Mouse (Mus musculus): ENCODE measurements around the gene Nup133. TPM values are rescaled to one million over a fixed set of nuclear protein-coding genes. Genes with fewer than 3 reads are reported as not detected.

Gene Nup133
- polyA plus RNA-seq, 3 experiments from 2014 or later = 7.2 to 10.5 (median 8.2) TPM

DNA sequence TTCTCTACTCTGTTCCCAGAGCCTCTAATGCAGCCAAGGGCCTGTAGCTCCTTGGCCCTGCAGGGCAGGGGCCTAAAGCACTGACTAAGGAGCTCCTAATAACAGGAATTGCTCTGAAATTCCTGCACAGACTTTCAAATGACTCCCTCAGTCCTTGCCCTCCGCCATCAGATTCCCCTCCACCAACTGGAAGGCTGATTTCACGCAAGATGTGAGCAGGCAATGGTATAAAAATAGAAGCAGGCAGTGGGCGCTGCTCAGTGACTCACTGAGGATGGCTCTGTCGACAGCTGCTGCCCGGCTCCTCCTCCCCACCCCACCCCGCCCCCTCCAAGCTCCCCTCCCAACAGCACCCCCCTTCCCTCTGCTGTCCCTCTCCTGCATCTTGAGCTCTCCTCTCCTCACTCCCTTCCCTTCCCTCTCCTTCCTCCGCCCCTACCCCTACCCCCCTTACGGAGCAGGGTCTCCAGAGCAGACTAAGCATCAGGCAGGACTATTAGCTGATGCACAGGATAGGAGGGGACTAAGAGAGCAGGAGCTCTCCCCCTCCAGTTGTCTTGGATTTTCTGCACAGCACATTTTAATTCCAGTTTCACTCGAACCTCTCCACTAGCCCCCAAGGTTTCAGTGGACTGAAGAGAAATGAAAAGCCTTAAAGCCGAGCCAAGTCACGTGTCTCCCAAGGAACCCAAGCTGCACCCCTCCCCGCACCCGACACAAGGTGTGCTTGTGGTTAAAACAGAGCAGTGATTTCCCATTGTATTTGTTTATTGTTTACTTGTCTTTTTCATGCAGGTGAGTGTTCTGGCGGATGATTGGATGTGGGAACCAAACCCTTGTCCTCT is 64.1 kb downstream of the Nup133 start:
- ATAC-seq = no peak

DNA sequence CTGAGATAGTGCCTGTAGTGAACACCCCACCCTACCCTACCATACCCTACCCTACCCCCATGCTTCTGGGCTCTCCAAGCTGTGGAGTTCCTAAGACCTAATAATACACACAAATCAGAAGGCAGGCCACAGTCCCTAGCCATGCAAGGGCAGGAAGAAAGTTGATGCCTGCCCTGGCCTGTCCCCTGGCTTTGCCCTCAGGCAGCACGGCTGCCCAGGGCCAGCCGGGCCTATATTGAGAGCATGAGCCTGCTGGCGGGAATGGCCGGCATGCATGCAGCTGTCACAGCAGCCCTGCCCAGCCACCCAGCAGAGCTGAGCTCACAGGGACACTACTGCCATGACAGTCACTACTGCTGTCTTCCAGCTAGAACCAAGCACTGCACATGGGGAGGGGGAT is 66.0 kb downstream of the Nup133 start:
- ATAC-seq = no peak

DNA sequence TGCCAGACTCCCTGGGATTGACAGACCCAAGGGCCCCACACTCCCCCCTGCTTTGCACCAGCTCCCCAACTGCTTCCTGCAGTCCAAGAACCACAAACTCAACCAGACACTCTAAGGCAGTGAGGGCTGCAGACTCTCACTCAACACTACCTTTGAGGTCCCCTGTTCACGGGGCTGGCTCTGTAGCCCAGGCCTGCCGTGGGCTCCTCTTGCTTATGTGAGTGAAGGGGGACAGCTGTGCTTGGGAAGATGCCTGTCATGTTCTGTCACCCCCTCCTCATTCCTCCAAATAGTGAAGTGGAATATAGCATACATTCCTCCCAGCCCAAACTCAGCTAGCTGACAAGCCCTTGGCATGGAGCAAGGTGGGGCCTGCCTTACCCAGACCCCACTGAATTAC is 66.7 kb downstream of the Nup133 start:
- no peak for ATAC-seq

DNA sequence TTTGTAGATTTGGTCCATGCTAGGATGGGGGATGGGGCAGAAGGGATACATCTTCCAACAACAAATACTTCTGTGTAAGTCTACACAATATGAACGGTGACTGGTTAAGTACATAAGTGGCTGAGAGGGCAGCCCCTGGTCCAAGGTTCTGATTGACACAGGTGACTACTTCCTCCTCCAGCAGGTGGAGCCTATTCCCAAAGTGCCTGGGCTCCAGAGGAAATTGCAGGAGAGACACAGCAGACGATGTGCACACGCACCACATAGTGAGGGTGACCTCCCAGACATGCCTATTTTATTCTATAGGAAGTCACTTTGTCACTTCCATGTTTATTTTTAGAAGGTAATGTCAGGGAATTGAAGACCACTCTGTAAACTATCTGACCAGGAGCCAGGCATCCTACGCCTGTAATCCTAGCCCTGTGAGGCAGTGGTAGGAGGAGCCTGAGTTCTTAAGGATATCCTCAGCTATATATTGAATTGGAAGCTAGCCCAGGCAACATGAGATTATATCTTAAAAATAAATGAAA is 68.2 kb downstream of the Nup133 start:
- ATAC-seq = no peak

DNA sequence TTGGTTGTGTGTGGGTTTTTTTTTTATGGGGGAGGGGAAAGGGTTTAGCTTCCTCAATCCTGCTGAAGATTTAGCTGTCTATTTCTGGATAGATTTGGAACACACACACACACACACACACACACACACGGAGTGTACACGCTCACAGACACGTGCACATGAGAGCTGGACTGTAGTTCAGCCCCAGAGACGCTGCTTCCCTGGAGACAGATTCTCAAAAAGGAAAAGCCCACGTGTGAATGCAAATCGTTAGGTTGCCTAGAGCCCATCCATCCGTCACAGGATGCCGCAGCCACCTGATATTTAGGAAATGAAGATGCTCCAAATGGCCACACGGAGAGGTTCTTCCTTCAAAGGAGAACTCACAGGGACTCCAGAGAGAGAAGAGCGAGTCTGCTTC is 68.8 kb downstream of the Nup133 start:
- no peak for ATAC-seq

DNA sequence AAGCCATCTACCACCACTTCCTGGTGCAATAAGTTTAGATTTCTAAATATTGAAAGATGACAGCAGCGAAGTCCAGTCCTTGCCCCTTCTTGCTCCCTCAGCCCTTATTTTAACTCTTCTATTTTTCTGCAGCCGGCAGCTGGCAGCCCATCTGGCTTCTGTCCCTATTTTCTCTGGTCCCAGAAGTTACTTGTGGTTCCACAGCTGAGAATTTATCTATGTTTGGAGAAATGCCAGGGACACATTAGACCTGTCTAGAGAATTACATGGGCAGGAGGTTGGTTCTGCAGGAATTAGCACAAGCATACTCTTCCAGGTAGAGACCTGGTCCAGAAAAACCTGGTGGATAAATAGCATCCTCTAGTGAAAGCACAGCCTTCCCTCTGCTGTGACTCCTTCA is 71.2 kb downstream of the Nup133 start:
- no peak for ATAC-seq

DNA sequence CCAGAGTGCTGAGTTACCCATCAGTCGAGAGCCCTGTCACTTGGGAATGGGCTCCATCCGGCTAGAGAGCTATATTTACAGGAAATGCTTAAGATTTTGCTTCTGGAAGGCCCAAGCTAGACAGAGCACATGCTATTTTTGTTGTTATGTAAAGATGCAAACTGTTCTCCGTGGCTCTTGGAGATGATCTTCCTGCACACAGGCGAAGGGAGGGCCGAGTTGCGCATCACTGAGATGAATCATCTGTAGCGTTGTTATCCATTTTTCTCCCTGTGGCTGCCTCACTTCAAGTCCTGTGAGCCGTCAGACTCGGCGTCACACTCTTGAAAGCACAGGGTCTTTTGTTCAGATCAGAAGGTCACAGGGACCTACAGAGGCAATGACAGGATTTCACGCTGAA is 74.7 kb downstream of the Nup133 start:
- ATAC-seq = no peak

DNA sequence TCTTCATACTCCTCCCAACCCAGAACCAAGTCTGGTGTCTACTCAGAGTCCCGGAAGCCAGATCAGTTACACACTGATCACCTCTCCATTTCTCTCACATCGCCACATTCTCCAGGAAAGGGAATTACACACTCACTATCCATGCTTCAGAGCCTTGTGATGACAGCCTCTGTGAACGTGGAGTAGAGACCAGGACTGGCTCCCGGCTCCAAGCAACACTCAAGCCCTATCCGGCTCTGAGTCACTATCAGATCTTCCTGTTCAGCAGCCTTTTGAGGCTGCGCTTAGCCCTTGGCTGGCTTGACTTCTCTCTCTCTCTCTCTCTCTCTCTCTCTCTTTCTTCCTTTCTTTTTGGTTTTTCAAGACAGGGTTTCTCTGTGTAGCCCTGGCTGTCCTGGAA is 75.7 kb downstream of the Nup133 start:
- ATAC-seq = no peak

DNA sequence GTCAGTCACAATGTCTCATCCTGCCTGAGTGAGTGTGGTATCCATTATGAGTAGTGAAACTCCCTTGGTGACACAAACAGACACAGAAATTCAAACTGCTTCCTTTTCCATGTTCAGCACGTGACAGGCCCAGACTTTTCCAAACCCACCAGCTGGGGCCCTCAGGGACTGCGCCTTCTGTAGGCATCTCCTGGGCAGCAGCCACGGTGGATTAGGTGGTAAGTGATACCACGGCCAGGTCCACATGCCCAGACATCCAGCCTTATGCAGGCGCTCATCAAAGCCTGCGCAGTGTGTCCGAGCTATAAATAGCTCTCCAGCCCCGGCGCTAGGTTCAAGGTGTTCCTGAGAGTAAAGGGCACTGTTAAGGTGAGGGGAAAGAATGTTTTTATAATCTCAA is 77.0 kb downstream of the Nup133 start:
- ATAC-seq = no peak

DNA sequence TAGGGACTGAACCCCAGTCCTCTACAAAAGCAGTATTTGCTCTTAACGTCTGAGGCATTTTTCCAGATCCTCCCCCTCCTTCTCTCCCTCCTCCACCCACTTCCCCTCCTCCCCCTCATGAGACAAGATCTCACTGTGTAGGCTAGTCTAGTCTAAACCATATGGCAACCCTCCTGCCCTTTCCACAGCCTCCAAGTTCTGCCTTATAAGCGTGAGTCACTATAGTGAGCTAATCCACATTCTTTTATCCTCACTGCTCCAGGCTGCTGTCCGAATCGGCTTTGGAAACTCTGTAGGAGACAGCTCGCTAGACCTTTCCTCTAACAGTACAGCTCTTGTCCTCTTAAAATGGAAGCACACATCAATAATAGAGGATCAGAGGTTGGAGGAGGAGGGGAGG is 82.1 kb downstream of the Nup133 start:
- ATAC-seq = no peak

DNA sequence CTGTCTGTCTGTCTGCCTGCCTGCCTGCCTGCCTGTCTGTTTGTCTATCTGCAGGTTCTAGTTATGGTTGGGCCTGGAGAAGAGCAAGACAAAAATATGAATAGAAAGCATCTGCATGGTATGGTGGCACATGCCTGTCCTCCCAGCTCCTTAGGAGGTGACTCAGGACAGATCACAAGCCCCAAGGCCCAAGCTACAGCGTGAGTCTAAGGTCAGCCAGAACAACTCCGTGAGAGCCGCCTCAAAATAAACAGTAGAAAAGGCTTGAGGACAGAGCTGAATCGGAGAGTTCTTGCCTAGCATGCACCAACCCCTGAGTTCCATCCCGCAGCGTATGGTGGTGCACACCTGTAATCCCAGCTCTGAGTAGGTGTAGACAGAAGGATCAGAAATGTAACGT is 83.3 kb downstream of the Nup133 start:
- no peak for ATAC-seq

DNA sequence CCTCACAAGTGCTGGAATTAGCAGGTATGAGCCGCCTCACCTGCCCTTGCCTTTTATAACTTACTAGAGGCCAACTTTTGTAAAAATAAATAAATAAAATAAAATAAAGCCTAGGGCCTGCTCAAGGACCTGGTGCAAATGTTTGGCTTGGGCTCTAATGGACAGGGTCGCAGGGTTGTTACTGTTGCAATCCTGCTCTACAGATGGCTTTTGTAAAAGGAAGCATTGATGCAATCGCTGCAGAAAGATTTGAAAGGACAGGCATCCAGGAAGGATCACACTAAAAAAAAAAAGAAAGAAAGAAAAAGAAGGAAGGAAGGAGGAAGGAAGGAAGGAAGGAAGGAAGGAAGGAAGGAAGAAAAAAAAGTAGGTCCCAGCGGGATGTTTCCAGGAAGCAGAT is 88.7 kb downstream of the Nup133 start:
- ATAC-seq = no peak

DNA sequence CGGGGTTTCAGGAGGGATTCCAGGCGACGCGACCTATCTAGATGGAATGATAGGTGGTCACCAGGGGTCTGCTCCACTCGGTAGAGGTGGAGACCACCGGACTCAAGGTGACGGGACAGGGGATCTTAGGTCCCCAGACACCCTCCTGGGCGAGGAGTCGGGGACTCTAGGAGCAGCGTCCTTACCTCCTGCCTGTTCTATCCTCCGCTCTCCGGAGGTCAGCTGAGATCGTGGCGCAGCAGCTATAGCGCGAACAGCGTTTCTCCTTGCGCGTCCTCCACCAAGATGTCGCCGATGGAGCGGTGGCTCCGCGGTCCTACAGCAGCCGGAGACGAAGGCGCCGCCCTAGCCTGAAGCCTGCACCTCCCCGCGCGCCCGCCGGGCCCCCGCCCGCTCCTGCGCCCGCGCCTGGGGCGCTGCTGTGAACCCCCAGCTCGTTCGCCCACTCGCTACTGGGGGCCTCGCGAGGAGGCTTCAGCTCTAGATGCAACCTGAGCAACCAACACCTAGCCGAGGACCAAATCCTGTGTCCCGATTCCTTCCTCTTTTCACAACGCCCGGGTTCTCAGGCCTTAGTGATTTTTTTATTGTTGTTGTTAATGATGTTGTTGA is 89.3 kb downstream of the Nup133 start, which contains the start of gene Ccsap:
Gene Ccsap, minus strand, starts transcription at position 562 of the 612 bp plus-strand sequence.
- ATAC-seq = peak; percentile 57

DNA sequence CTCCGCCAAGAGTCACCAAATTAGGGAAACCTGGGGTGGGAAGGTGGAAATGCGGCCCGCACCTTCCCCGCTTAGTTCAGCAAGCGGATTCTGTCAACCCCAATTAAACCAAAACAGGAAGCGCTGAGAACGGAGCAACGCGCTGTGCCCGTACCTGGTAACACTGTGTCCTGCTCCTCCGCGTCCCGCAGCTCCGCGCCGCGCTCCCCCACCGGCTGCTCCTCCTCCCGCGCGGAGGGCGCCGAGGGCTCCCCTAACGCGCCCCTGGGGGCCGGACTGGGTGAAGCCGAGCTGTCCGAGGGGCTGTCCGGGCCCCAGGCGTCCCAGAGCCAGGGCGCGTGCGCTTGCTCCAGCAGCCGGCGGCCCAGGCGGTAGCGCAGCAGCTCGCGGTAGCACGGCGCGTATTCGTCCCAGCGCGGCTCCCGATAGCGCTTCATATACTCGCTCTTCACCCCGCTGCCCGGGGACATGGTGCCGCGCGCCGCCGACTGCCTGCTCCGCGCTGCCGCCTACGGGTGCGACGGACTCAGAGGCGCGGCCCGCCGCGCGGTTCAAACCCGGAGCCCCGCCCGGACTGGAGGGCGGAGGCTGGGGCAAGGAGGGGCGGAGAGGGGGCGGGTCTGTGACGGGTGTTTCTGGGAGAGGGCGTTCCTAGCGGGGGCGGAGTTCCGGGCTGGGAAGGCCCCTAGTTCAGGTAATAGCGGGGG is 90.0 kb downstream of the Nup133 start:
- peak; percentile 90 for ATAC-seq

DNA sequence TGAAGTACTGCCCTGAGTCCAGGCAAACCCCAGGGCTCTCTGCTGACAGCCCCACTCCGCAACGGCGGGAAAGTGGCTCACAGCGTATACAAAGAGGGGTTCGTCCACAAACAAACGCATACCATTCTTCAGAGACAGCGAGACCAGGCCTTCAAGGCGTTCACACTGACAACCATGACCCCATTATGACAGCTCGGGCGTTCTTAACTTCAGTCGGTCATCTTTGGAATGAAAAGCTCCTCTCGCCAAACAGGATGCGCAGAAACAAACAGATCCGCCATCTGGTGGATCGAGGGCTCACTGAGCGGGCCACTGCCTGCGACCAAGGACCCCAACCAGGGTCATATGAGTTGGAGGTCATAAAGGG is 90.5 kb downstream of the Nup133 start:
- ATAC-seq = peak; percentile 11

DNA sequence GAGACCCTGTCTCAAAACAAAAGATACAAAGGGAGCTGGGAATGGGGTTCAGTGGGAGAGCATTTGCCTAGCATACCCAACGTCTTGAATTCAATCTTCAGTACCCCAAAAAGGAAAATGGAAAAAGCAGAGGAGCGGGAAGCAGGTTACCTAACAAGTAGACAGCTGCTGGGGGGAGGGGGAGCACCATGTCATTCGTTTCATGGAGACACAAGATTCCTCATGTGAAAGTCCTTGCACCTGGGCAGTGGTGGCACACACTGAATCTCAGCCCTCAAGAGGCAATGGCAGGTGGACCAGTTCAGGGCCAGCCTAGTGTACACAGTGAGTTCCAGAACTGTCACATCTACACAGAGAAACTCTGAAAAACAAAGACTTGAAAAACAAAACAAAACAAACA is 91.7 kb downstream of the Nup133 start:
- no peak for ATAC-seq

DNA sequence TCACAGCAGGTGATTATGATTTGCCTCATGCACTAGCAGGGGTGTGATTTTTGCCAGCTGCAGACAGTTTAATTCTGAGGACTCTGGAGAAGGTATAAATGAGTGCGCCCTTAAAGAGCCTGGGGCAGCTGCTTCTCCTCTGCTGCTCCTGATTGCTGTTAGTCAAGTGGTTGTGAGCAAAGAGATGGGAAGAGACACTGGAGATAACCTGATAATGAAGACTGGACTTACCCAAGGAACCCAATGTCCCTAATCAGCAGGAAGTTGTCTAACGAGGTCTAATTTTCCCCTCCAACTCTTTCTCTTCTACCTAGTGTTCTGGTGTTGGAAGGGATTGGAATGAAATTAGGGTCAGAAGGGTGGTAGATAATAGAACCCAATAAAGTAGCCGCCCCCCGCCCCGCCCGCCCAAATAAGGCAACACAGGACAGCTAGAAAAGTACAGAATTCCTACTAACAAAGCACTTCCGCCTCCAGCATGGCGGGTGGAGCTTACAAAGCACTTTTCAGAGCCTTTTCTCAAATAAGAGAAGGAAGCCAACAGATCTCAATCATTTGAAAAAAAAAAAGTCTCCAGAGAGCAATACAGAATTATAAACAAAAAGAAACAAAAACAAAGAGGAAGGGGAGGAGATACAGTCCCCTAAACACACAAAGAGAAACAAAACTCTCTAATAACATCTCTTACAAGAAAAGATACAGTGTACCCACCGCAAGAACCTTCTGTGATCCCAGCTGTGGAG is 94.2 kb downstream of the Nup133 start:
- no peak for ATAC-seq

DNA sequence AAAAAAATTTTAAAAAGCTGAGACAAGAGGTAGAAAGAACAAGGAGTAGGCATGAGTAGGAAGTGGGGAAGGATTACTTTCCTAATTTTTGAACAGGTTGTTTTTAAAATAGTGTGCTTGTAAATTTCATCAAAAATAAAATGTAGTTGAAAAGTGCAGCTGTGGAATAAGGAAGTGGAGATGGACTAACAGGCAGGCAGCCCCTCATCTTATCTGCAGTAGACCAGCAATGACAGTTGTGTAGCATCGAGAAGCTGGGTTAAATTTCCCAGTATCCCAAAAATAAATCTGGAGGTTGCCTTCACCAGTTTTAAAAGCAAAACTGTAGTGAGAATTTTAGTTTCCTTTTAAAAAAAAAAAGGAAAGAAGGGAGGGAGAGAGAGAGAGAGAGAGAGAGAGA is 94.8 kb downstream of the Nup133 start:
- no peak for ATAC-seq

DNA sequence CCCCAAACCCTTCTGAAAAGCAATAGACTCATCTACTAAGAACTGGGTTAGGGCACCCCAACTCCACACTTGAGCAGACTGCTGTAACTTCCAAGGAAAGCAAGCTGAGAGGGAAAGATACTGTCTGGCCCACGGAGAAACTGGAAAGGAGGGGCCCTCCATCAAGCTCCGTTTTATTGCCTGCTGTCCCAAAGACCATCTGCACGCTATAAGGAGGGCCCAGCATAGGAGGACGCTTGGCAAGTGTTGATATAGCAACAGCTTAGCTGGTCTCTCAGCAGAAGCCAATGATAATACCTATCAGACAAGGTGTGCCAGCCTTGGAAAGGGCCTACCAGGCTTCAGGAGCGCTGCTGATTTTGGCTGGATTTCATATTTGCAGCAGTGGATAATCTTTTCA is 97.5 kb downstream of the Nup133 start:
- ATAC-seq = no peak

DNA sequence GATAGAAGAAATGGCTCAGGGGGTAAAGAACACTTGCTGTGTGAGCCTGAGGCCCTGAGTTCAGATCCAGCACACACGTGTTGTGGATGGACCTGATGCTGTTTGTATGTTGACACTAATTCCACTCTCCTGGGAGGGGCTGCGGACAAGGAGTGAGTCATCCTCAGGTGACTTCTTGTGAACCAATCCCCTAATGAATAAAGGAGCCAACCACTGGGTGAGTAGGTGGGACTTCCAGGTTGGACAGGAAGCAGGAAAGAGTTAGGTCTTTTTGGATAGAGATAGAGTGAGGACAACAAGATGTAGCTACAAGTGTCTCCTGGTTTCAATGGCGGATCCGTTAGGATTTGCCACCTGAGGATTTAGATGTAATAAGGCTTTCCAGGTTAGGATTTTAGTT is 99.7 kb downstream of the Nup133 start:
- ATAC-seq = peak; percentile 43

DNA sequence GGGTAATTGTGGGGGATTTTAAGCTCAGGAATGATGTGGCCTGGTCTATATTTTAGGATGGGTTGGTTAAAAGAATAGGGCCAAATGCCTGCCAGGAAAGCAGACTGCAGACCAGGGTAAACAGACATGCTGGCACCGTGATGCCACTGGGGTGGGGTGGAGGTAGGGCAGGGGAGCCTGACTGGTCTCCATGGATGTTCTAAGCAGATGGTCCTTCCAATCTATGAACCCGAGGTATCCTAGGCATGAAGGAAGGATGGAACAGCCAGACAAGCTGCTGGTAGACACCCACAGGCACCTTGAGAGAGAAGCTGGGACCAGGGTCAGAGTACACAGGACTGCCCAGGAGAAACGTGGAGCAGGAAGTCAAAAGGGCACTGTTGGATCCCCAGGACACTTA is 101.5 kb downstream of the Nup133 start:
- ATAC-seq = no peak
